Mouse (Mus musculus) right cerebral cortex, postnatal 14 days (tissue): ENCODE data around the gene Polr2e.
"Not testable (repeated sequence)": the region's sequence is repeated elsewhere in the genome, so short reads cannot be mapped to it uniquely, and the experiment has no call there.

Source experiments
- DNase-seq: peaks from one replicate; pipeline ENCODE4 v3.0.0; 2022

Gene Polr2e

DNA sequence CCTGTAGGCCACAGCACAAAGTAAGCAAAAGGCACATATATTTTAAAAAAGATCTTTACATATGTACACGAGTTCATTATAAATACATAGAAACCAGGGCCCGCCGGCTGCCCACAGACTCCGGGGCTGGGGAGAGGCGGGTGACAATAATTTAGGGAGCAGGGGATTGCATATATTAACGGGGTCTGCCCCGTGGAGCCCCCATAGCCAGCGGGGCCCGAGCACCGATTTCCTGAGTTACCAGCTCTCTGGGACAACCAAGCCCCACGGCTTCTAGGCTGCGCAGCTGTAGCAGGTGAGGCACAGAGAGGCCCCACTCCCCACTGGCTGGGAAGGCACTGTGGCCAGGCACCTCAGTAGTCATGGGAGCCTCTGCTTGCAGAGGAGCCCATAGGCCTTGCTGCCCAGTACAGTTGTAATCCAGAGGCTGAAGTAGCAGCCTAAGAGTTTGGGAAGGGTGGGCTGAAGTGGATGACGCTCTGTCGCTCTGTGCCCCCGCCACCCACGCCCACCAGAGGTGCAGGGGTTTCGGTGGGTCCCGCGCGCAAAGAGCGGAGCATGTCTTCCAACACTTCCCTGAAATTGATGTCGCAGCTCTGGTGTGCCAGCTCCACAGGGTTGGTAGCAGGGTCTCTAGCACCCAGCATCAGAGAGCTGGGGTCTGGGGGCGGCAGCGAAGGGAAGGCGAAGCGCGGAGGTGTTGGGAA is 17.5 kb upstream of the Polr2e start:
- no peak for DNase-seq

GRCm38 (mm10) chr10:80056506-80056905 is 16.9 kb upstream of the Polr2e start:
- DNase-seq: no peak

DNA sequence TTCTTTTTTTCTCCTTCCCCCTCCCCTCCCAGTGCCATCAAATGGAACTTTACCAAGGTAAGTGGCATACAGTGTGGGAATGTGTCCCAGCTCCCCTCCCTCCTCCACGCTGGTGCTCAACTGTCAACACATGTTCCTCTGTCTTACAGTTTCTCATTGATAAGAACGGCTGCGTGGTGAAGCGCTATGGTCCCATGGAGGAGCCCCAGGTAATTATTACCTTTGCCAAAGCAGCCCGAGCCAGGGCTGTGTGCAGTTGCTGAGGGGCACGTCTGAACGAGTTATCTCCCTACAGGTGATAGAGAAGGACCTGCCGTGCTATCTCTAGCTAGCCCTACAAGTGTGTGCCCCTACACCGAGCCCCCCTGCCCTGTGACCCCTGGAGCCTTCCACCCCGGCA is 16.3 kb upstream of the Polr2e start:
- no peak for DNase-seq

DNA sequence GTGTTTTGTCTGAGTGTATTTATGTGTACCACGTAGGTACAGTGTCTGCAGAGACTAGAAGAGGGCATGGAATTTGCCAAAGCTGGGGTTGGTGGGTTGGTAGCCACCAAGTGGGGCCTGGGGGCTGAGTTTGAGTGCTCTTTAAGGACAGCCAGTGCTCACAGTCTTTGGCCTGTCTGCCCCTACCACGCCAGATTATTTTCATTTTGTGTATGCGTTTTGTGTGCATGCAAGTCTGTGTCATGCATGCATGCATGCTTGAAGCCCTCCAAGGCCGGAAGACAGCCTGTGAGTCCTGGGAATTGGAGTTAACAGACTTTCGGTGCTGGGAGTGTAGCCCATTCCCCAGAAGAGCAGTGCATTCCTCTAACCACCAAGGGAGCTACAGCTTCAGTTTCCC is 15.8 kb upstream of the Polr2e start:
- no peak for DNase-seq

DNA sequence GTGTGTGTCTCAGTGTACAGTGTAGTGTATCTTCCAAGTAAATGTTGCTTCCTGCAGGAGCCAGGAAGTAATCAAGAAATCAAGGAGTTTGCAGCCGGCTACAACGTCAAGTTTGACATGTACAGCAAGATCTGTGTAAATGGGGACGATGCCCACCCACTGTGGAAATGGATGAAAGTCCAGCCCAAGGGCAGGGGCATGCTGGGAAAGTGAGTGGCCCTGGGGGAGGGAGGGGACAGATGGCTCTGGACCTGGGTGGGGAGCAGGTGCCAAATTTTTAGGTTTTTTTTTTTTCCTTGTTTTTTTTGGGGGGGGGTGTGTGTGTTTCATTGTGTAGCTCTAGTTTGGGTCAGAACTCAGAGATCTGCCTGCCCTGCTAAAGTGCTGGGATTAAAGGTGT is 15.3 kb upstream of the Polr2e start:
- DNase-seq: not testable (repeated sequence)

GRCm38 (mm10) chr10:80053831-80054815 is 14.5 kb upstream of the Polr2e start:
- peak; percentile 58 for DNase-seq

DNA sequence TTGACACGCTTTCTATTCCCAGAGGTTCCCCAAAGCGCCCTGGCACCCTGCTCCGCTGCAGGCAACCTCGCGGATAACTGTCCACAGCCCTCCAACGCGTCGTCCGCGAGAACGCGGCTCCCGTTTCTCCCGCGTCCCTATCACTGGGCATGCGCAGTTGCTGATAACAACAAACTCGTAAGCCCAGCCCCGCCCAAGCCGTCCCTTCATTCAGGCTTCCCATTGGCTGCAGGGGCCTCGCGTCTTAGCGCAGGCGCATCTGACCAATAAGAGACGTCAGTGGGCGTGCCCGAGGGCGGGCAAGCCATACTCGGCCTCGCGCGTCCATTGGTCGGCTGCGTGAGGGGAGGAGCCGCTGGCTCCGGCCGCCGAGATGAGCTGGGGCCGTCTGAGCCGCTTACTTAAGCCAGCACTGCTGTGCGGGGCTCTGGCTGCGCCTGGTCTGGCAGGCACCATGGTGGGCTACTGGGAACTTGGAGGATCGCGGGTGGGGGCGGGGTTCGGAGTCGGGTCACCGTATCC is 13.7 kb upstream of the Polr2e start:
- DNase-seq: peak; percentile 99

DNA sequence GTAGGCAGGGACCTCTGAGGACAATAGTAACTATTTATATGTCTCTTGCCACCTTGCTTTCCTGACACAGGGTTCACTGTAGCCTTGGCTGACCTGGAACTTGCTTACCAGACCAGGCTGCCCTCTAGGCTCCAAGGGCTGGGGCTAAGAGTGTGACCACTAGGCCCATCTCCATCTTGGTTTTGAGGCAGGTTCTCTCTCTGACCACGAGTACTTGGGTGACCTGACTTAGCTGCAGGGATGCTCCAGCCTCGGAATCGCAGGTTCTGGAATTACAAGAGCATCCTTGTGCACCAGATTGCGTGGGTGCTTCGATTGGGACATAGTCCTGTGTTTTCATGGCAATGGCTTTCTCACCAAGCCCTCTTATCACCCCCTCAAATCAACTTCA is 12.8 kb upstream of the Polr2e start:
- DNase-seq: no peak

DNA sequence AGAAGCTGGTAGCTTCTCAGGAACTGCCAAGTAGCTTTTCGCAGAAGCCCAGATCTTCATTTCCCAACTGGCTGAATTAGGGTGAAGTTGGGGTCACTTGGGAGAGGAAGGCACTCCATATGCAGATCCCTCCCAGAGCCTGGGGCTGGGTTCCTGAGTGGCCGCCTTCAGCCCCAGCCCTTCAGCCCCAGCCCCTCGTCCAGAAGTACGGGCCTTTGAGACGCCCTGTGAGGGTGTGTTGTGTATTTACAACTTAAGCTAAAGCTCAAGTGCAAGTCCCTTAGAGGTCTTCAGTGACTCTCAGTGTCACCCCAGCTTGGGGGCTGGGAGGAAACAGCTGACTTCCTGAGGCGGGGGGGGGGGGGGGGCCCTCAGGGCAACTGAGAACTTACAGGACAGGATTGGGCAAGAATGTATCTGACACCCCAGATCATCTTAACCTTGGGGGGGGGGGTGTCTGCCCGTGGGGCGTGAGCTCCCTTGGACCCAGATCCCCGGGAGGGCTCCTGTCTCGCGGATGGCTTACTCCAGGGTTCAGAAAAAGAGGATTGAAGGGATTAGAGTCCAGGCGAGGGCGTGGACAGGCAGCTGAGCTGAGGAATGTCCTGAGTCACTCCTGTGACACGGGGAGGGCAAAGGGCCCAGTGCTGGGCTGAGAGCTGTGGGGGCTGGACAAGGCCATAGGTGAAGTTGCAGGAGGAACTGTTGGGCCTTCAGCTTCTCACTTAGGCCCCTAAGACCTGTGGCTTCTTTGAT is 12.2 kb upstream of the Polr2e start:
- no peak for DNase-seq

GRCm38 (mm10) chr10:80050885-80051617 is 11.5 kb upstream of the Polr2e start:
- DNase-seq: no peak

- no peak for DNase-seq
Measured at GRCm38 (mm10) chr10:80050244-80050643, 10.6 kb upstream of the Polr2e start.

- no peak for DNase-seq
Measured at GRCm38 (mm10) chr10:80048834-80049233, 9.2 kb upstream of the Polr2e start.

DNA sequence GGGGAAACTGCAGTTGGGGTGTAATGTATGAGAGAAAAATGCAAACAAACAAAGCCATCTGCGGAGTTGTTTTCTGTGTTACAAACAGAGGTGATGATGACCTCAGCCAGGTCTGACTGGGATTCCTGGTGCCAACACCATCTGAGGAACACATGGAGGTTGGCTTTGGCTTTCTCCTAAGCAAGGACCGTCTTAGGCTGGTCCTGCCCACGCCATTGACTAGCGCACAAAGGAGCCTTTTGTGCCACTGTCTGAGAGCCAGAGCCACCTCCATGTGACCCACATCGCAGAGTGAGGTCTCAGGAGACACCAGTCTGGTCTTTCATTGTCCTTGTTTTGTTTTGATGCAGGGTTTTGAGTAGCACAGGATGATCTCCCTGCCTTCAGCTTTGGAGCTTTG is 8.8 kb upstream of the Polr2e start:
- no peak for DNase-seq

DNA sequence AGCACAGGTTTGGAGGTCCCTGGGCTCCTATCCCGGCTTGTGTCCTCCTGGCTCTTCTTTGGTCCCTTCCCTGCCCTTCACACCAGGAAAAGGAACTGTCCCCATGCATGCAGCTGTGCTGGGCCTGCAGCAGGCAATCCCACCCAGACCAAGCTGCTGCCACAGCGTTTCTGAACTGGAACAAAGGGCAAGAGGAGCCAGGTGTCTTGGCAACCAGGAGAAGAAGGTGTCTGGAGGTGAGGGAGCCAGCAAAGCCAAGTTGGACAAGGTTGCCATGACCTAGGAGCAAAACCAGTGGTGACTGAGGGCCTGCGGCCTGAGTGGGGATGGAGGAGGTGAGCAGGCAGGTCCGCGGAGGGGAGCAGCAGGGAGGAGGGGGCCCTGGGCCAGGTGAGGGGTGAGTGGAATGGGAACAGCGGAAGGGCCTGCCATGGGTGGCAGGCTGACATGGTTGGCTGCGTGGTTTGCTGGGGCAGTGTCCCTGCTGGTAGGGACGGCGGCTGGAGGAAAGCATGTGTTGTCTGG is 7.5 kb upstream of the Polr2e start, which contains the start of gene Gpx4:
Gene Gpx4 (plus strand): TSS at position 126 of the 525 bp plus-strand sequence.
- no peak for DNase-seq

DNA sequence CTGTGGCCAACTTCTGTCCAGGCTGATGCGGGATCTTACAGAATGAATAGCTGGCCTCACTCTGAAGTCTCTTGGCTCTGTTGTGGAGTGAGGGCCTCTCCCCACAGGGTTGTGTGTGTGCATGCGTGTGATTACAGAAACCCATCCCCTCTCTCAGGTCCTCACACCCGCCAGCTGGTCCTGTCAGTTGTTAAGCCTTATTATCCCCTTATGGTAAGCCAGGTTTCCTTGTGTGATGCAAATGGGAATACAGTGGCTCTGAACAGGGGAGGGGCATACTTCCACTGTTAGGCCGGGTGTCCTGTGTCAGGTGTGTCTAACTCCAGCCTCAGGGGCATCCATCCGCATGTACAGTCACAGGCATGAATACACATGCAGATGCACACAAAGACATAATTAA is 6.2 kb upstream of the Polr2e start:
- no peak for DNase-seq

DNA sequence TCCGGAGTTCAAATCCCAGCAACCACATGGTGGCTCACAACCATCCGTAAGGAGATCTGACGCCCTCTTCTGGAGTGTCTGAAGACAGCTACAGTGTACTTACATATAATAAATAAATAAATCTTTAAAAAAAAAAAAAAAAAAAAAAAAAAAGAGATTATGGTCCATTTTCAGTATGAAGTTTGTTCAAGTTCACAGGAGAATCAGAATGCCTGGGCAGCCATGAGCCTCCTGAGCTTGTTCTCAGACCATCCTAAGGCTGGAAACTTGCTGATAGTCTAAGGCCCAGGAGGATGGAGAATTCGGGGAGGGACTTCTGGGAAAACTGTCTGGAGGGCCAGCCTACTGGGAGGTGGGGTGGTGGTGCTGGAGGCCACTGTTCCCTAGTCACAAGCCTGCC is 5.8 kb upstream of the Polr2e start:
- DNase-seq: not testable (repeated sequence)

- DNase-seq: no peak
Measured at GRCm38 (mm10) chr10:80044087-80044486, 4.5 kb upstream of the Polr2e start.

GRCm38 (mm10) chr10:80041409-80042060 is 1.9 kb upstream of the Polr2e start:
- DNase-seq: not testable (repeated sequence)

- DNase-seq: no peak
Measured at GRCm38 (mm10) chr10:80036832-80037231, 2.8 kb downstream of the Polr2e start.

DNA sequence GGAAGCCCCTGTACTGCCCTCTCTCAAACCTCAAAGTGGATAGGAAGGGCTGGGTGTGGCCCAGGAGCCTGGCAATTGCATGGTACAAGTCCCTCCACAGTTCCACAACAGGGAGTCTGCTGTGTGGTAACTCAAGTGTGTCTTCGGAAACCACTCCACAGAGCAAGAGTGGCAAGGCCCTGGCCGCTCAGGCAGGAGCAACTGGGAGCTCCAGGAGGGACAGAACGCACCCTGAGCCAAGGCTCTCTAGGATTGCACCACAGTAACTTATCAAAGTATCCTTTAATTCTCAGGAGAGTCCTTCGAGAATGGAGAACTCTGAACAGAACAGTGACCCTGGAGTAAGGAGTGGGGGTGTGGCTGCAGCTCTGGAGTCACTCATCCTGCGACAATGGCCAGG is 3.9 kb downstream of the Polr2e start:
- no peak for DNase-seq

DNA sequence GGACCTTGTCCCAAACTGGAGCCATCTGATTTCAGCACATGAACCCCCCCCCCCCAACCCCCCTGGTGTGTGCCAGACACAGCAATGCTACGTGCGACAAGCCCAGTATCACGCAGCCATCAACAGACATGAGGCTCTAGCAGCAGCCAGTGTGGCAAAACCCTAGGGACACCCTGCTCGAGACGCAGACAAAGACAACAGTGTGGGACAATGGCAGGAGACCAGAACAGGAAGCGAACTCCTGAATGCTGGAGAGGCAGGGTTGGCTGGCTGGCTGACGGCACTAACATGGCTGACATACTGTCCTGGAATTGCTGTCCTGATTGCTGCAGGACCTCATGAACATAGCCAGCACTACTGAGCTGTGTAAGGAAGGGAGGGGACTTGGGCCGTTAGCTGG is 4.4 kb downstream of the Polr2e start:
- no peak for DNase-seq
